Mouse (Mus musculus): Measurements from ENCODE around the gene Pacrg. TPM values are rescaled to one million over a fixed set of nuclear protein-coding genes. Genes with fewer than 3 reads are reported as not detected.

Gene Pacrg
- polyA plus RNA-seq, 1 experiment from 2014 or later, result 0.96 TPM

GRCm38 (mm10) chr17:10510467-10510866 lies 329.6 kb downstream of the Pacrg start:
- no peak for ATAC-seq (ENCODE audit: insufficient number of reproducible peaks, low FRiP score)
- no peaks in the 10 kb centered on the region for H3K9me3 ChIP-seq (replicated peaks)
- no peak overlapping the region for H3K4me2 ChIP-seq
- H3K4me3 ChIP-seq, result no peak overlapping the region
- H3K27me3 ChIP-seq (replicated peaks), result no peaks in the 10 kb centered on the region
- H3K36me3 ChIP-seq, result no peaks in the 10 kb centered on the region
- H3K27ac ChIP-seq (ENCODE audit: poor library complexity, severe bottlenecking), result no peak overlapping the region
- H3K9ac ChIP-seq, result no peak overlapping the region
- peaks cover 9% of the 10 kb centered on the region for H3K4me1 ChIP-seq (replicated peaks)
- 74% methylated on average over 5 of the region's 5 CpGs for WGBS

DNA sequence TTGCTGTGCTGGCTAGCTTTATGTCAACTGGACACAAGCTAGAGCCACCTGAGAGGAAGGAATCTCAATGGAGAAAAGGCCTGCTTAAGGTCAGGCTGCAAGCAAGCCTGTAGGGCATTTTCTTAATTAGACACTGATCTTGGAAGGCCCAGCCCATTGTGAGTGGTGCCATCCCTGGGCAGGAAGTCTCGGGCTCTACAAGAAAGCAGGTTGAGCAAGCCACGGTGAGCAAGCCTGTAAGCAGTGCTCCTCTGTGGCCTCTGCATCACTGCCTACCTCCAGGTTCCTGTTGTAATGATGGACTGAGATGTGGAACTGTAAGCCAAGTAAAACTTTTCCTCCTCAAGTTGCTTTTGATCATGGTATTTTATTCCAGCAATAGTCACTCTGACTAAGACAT lies 332.0 kb downstream of the Pacrg start:
- no peak overlapping the region for H3K4me3 ChIP-seq
- no peak overlapping the region for H3K9ac ChIP-seq
- H3K27me3 ChIP-seq (replicated peaks), result no peaks in the 10 kb centered on the region
- ATAC-seq (ENCODE audit: insufficient number of reproducible peaks, low FRiP score), result no peak
- no peak overlapping the region for H3K27ac ChIP-seq (ENCODE audit: poor library complexity, severe bottlenecking)
- no peaks in the 10 kb centered on the region for H3K9me3 ChIP-seq (replicated peaks)
- H3K4me1 ChIP-seq (replicated peaks), result peaks cover 9% of the 10 kb centered on the region
- 67% methylated on average over 2 of the region's 2 CpGs for WGBS
- H3K36me3 ChIP-seq, result no peaks in the 10 kb centered on the region
- H3K4me2 ChIP-seq, result no peak overlapping the region

DNA sequence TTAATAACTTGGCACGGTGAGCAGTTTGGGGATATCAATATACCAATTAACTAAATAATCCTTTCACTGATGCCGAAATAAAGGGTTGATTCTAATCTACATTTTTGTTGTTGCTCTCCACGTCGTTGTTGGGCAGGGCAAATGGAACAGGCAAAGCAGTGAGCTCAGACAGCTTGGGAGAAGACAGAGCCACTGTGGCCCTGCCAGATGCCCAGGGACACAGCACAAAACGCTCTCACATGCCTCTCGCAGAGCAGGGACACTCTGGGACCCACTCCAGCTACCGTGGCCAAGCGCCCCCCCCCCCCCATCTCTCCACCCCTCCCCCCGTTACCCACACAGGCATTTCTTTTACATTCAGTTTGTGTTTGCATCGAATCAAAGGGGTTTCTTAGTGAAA lies 332.6 kb downstream of the Pacrg start:
- no peak overlapping the region for H3K4me3 ChIP-seq
- no peak overlapping the region for H3K27ac ChIP-seq (ENCODE audit: poor library complexity, severe bottlenecking)
- H3K4me1 ChIP-seq (replicated peaks), result peaks cover 9% of the 10 kb centered on the region
- no peak overlapping the region for H3K9ac ChIP-seq
- ATAC-seq (ENCODE audit: insufficient number of reproducible peaks, low FRiP score), result no peak
- WGBS, result 52% methylated on average over 8 of the region's 10 CpGs
- no peak overlapping the region for H3K4me2 ChIP-seq
- H3K9me3 ChIP-seq (replicated peaks), result no peaks in the 10 kb centered on the region
- no peaks in the 10 kb centered on the region for H3K27me3 ChIP-seq (replicated peaks)
- no peaks in the 10 kb centered on the region for H3K36me3 ChIP-seq

- peaks cover 10% of the 10 kb centered on the region for H3K4me1 ChIP-seq (replicated peaks)
- no peaks in the 10 kb centered on the region for H3K27me3 ChIP-seq (replicated peaks)
- H3K36me3 ChIP-seq, result no peaks in the 10 kb centered on the region
- H3K27ac ChIP-seq (ENCODE audit: poor library complexity, severe bottlenecking), result no peak overlapping the region
- no peak overlapping the region for H3K4me3 ChIP-seq
- H3K9ac ChIP-seq, result no peak overlapping the region
- H3K4me2 ChIP-seq, result no peak overlapping the region
- 88% methylated on average over 3 of the region's 3 CpGs for WGBS
- no peak for ATAC-seq (ENCODE audit: insufficient number of reproducible peaks, low FRiP score)
- H3K9me3 ChIP-seq (replicated peaks), result no peaks in the 10 kb centered on the region
Measured at GRCm38 (mm10) chr17:10506896-10507295, 333.2 kb downstream of the Pacrg start.

DNA sequence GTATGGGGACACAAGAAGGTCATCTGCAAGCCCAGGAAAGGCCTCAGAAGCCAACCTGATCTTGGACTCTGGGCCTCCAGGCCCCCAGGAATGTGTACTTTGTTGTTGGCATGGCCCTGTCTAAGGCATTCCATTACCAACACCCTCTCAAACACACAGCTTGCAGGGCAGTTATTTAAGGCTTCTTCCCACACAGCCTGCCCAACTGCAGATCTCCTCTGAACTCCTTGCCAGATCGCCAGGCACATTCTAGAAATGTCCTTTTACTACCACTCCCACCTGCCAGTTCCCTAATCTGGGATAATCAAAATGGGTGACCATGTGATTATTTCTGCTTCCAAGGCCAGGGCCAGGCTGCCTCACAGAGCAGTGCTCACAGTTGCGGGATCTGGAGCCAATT lies 338.7 kb downstream of the Pacrg start:
- Histone ChIP-seq H3K27me3 (replicated peaks) (no peaks in the 10 kb centered on the region), H3K36me3 (no peaks in the 10 kb centered on the region), H3K9me3 (replicated peaks) (no peaks in the 10 kb centered on the region), H3K27ac (ENCODE audit: poor library complexity, severe bottlenecking) (peak overlapping the region; percentile 79), H3K4me3 (no peak overlapping the region), H3K4me2 (0 out of 2 replicates have a peak overlapping the region, but pooled peaks have one; percentile 3), H3K9ac (no peak overlapping the region), H3K4me1 (replicated peaks) (peaks cover 35% of the 10 kb centered on the region)
- peak; percentile 36; the same call in 1 of the 2 replicates for ATAC-seq (ENCODE audit: insufficient number of reproducible peaks, low FRiP score)
- WGBS, result 55% methylated on average over 2 of the region's 2 CpGs

DNA sequence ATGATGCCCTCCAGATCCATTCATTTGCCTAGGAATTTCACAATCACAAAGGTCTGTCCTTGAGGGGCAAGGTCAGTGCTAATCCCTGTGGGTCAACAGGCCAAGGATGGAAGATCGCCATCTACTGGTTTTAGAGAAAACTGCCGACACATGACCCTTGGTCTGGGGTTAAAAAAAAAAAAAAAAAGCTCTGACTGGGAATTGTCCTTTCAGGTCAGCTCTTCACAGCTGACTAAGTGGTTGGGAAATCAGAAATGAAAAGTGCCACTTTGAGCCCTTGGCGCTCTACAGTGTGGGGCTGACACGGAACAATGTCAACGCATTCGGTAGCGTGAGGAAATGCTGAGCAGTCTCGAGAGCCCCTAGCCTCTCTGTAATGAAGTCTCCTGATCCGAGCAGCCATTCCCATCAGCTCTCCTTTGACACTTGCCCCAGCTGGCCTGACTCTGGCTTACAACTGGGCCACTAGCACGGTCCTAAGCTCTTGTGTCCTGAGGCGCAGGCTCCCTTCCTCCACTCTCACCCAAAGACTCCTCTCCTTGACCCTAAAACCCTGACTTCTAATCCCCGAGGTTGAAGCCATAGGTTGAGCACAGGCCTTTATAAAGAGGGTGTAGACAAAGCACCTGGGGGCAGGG lies 339.2 kb downstream of the Pacrg start:
- H3K4me3 ChIP-seq, result no peak overlapping the region
- H3K27ac ChIP-seq (ENCODE audit: poor library complexity, severe bottlenecking), result peak overlapping the region; percentile 79
- no peaks in the 10 kb centered on the region for H3K27me3 ChIP-seq (replicated peaks)
- peak; percentile 76 for ATAC-seq (ENCODE audit: insufficient number of reproducible peaks, low FRiP score)
- H3K4me1 ChIP-seq (replicated peaks), result peaks cover 35% of the 10 kb centered on the region
- no peaks in the 10 kb centered on the region for H3K9me3 ChIP-seq (replicated peaks)
- 0 out of 2 replicates have a peak overlapping the region, but pooled peaks have one; percentile 3 for H3K4me2 ChIP-seq
- 0 out of 2 replicates have a peak overlapping the region, but pooled peaks have one; percentile 1 for H3K9ac ChIP-seq
- 27% methylated on average over 12 of the region's 12 CpGs for WGBS
- no peaks in the 10 kb centered on the region for H3K36me3 ChIP-seq

GRCm38 (mm10) chr17:10498935-10499655 lies 341.0 kb downstream of the Pacrg start:
- H3K9me3 ChIP-seq (replicated peaks), result no peaks in the 10 kb centered on the region
- H3K36me3 ChIP-seq, result no peaks in the 10 kb centered on the region
- H3K9ac ChIP-seq, result no peak overlapping the region
- 68% methylated on average over 6 of the region's 6 CpGs for WGBS
- H3K4me2 ChIP-seq, result no peak overlapping the region
- H3K27ac ChIP-seq (ENCODE audit: poor library complexity, severe bottlenecking), result no peak overlapping the region
- peaks cover 35% of the 10 kb centered on the region for H3K4me1 ChIP-seq (replicated peaks)
- H3K4me3 ChIP-seq, result no peak overlapping the region
- ATAC-seq (ENCODE audit: insufficient number of reproducible peaks, low FRiP score), result no peak
- no peaks in the 10 kb centered on the region for H3K27me3 ChIP-seq (replicated peaks)

- no peak for ATAC-seq (ENCODE audit: insufficient number of reproducible peaks, low FRiP score)
- Histone ChIP-seq H3K27ac (ENCODE audit: poor library complexity, severe bottlenecking) (peak overlapping the region; percentile 70), H3K36me3 (no peaks in the 10 kb centered on the region), H3K9me3 (replicated peaks) (no peaks in the 10 kb centered on the region), H3K4me2 (peak overlapping the region; percentile 1; the same call in 1 of the 2 replicates), H3K4me3 (no peak overlapping the region), H3K9ac (peak overlapping the region; percentile 44; the same call in 1 of the 2 replicates), H3K4me1 (replicated peaks) (peaks cover 42% of the 10 kb centered on the region), H3K27me3 (replicated peaks) (no peaks in the 10 kb centered on the region)
- WGBS, result 31% methylated on average over 4 of the region's 4 CpGs
Measured at GRCm38 (mm10) chr17:10497781-10498420, 342.2 kb downstream of the Pacrg start.

DNA sequence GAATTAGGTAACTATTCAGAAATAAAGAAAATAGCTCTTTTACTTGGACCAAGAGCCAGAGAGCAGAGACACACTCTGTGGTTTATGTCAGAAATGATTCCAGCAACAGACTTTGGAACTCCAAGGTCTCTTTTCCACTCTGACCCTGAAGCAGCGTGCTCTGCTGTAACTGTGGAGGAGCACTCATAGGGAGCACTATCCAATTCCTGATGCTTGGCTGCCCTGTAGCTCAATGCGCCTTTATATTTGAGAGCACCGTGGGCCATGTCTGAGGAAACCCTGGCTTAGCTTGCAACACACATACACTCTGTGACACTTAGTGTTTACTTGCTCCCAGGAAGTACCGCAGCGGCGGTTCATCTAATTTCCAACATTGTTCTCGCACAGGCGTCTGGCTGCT lies 344.0 kb downstream of the Pacrg start:
- Histone ChIP-seq H3K27me3 (replicated peaks) (no peaks in the 10 kb centered on the region), H3K4me3 (no peak overlapping the region), H3K27ac (ENCODE audit: poor library complexity, severe bottlenecking) (no peak overlapping the region), H3K4me2 (no peak overlapping the region), H3K36me3 (no peaks in the 10 kb centered on the region), H3K9me3 (replicated peaks) (no peaks in the 10 kb centered on the region), H3K9ac (no peak overlapping the region), H3K4me1 (replicated peaks) (peaks cover 47% of the 10 kb centered on the region)
- WGBS, result 85% methylated on average over 8 of the region's 8 CpGs
- ATAC-seq (ENCODE audit: insufficient number of reproducible peaks, low FRiP score), result no peak

- Histone ChIP-seq H3K4me1 (replicated peaks) (peaks cover 46% of the 10 kb centered on the region), H3K4me2 (no peak overlapping the region), H3K27ac (ENCODE audit: poor library complexity, severe bottlenecking) (no peak overlapping the region), H3K27me3 (replicated peaks) (no peaks in the 10 kb centered on the region), H3K9ac (no peak overlapping the region), H3K4me3 (no peak overlapping the region), H3K36me3 (no peaks in the 10 kb centered on the region), H3K9me3 (replicated peaks) (no peaks in the 10 kb centered on the region)
- no peak for ATAC-seq (ENCODE audit: insufficient number of reproducible peaks, low FRiP score)
- 70% methylated on average over 8 of the region's 8 CpGs for WGBS
Measured at GRCm38 (mm10) chr17:10495588-10495987, 344.5 kb downstream of the Pacrg start.

DNA sequence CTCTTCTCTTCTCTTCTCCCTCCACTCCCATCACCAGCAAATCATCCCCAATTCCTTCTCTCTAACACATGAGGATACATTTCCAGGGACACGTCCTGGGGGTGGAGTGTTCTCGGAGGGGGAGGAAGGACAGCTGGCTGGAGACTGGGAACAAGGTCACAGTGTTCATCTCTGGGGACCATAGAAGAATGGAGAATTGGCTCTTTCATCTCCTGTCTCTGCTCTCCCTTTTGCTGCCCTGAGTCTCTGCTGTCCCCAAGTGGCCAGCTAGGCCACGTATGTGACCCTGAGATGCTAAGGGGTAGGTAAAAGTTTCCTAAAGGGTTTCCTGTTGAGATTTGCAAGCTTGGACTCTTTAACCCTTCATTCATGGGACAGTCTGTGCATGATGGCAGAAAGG lies 347.0 kb downstream of the Pacrg start:
- H3K9ac ChIP-seq, result no peak overlapping the region
- peak overlapping the region; percentile 34; the same call in 1 of the 2 replicates for H3K27ac ChIP-seq (ENCODE audit: poor library complexity, severe bottlenecking)

More for the DNA sequence above, 347.0 kb downstream of the Pacrg start:
- H3K4me1 ChIP-seq (replicated peaks), result peaks cover 53% of the 10 kb centered on the region
- no peaks in the 10 kb centered on the region for H3K27me3 ChIP-seq (replicated peaks)
- H3K4me3 ChIP-seq, result no peak overlapping the region
- ATAC-seq (ENCODE audit: insufficient number of reproducible peaks, low FRiP score), result peak; percentile 69
- WGBS, result 2% methylated on average over 3 of the region's 3 CpGs
- H3K9me3 ChIP-seq (replicated peaks), result no peaks in the 10 kb centered on the region
- H3K4me2 ChIP-seq, result no peak overlapping the region
- H3K36me3 ChIP-seq, result no peaks in the 10 kb centered on the region

All from heart, embryonic 12.5 days (tissue).